Mouse (Mus musculus): Measurements from ENCODE around the gene Haghl.
"Not testable (repeated sequence)": the region's sequence is repeated elsewhere in the genome, so short reads cannot be mapped to it uniquely, and the experiment has no call there.

The Haghl gene

DNA sequence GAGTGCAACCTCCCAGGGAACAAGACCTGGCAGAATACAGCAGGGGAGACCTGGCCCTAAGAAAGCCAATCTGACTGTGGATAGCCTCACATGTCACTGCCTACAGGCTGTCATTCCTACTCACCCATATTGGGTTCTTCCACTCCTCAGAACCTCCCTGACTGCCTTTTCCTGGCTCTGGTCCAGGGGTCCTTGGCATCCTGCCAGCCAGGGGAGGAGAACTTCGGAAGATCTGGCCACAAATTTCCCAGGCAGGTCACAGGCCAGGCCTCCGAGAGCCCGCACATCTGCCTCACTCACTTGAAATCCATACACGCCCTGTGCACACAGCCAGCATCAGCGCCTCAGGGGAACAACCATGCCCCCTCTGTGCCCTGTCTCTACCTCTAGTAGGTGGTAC, 34.0 kb downstream of the Haghl start:
- intact Hi-C loops (cut with DNase I), result no loop called here

DNA sequence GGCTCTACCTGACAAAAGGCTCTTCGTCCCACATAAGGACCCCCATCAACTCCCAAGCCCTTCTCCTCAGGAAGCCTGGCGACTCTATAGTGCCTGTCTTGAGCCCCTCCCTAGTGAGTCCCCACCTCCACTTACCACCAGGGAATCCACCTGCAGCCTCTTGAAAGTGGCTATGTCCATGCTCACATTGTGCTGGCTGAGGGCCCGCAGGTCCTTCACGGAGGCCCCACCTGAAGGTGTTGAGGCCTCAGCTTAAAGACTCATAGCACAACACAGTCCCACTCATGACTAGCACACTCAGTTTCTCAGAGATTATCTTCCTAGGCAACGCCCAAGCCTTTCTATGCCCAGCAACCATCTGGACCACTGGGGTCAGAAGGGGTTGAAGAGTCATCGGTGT, 36.2 kb downstream of the Haghl start:
- intact Hi-C loops (cut with DNase I), result no loop called here

DNA sequence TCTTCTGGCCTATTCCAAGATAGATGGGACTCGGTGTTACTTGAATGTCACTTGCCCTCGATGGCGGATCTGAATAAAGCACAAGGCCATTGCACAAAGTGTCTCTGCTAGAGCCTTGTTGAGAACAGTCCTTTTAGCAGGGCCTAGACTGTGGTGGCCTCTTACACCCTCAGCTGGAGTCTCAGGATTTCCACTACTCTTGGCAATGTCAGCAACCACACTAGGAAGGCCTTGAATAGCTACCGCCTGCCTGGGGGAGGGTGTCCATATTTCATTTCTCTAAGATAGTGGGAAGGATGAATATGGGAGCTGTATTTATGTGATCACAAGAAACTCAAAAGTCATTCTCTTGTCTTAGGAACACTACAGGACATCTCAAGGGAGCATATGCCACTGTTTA, 37.2 kb downstream of the Haghl start:
- intact Hi-C loops (cut with DNase I), result no loop called here

DNA sequence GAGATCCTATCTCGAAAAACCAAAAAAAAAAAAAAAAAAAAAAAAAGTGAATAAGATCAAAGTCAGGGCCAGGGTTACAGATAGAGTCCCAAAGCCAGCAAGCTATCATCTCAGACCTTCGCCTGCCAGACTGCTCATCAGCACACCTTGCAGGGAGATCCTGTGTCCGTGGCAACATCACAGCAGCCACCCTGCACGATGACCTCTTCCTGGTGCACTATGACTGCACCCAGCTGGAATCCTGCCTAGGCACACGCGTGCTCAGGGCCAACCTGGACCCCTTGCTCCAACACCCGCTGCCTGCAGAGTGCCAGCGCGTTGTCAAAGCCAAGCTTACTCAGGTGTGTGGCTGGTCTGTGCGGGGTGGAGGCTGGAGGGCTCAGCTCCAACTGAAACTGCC, 41.2 kb downstream of the Haghl start:
- intact Hi-C loops (cut with DNase I), result no loop called here

DNA sequence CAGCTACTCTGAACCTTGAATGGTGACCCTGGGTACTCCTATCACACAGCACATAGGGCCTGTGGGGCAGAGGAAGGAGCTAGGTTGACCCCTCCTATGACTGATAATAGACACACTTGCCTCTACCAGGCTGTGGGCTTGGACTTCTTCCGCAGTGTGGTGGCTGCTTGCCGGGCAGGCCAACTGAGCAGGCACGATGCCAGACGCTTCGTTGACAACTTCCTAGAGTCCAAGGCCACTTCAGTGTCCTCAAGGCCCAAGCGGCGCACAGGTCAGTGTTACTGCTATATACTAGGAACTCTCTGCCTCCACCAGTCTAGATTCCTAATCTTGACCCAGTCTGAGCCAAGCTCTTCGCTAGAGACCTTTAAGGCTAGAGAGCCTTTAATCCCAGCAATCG, 41.6 kb downstream of the Haghl start:
- intact Hi-C loops (cut with DNase I), result no loop called here

DNA sequence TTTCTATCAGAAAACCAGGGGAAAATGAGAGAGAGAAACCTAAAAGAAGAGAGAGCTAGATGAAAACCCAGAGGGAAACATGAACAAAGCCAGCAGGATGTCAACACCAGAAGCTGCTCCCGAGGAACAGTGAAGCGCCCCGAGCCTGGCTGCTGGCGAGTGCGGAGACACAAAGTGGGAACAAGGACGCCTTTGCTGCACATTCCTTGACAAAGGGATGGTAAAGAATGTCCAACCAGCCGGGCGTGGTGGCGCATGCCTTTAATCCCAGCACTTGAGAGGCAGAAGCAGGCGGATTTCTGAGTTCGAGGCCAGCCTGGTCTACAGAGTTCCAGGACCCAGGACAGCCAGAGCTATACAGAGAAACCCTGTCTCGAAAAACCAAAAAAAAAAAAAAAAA, 44.0 kb downstream of the Haghl start:
- intact Hi-C loops (cut with DNase I), result not testable (repeated sequence)

DNA sequence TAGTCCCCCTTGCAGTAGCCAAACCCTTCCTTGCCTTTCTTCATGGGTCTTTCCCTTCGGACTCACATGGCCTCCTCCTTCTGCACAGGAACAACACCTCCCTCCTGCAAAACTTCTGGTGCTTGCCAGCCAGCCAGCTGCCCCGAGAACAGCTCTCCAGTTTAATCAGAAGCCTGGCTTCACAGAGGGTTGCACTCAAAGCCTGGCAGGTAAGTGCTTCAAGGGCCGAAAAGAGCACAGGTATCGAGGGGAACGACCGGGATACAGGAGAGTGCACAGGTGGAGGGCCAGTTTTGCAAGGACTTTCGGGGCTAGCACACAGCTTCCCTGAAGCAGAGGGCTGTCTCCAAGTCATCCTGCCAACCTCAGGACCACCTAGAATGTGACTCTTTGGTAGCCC, 46.6 kb downstream of the Haghl start:
- intact Hi-C loops (cut with DNase I), result loop anchor here (5.0 kb wide), 1 partner anchor 33 kb away; the partner anchor contains the start of gene Narfl

DNA sequence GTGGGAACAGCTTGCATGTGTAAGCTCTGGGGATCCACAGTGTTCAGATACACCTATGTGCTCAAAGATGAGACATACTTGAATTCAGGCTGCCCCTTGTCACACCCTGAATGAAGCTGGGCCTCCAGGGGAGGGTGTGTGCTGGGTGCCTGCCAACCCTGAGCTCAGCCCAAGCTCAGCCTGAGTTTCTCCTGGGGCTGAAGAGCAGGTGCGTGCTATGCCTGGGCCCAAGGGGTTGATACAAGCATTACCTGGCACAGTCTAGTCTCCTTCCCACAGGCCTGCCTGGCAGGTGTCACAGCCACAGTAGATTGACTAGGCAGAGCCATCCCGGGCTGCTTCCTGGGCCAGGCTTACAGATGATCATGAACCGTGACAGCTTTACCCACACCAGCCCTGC, 49.7 kb downstream of the Haghl start, which contains the start of gene Mslnl:
Gene Mslnl (plus strand): TSS at position 298 of the 400 bp plus-strand sequence.
- intact Hi-C loops (cut with DNase I), result loop anchor here (5.0 kb wide), 1 partner anchor 37 kb away; the partner anchor contains the start of gene Narfl

DNA sequence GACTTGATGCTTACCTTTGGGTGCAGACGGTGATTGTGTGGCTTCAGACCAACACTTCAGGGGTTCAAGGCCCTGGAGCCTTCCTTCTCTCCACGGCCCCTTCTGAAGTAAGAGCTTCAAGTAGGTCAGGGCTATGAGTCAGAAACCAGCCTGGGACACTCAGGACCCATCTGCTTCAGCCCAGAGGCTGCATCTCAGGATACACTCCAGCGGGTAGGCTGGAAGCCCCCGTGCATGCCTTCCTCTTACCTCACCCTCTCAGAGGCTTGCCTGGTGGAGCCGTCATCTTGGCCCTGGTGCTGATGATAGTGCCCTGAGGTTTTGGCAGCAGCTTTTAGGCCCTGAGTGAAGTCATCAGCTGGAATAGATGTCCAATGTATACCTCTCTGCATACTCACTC, 50.2 kb downstream of the Haghl start:
- intact Hi-C loops (cut with DNase I), result loop anchor here (5.0 kb wide), 1 partner anchor 37 kb away; the partner anchor contains the start of gene Narfl

DNA sequence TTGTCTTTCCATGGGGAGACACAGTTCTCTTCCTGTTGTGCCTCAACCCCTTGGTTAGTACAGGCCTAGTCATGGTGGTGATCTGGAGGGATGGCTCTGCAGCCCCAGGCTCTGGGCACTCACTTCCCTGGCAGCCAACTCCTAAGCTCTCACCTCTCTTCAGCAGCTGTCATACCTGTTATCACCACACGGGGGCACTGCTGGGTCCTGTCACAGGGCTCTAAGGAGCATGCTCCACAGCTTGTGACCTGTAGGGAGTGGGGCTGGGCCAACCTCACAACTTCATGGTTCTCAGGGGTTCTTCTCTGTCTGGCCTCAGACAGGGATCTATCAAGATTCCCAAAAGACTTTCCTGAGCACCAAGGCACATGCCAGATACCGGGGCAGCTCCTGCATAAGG, 53.4 kb downstream of the Haghl start:
- intact Hi-C loops (cut with DNase I), result loop anchor here (1.0 kb wide), 1 partner anchor 69 kb away; no protein-coding TSS in a partner anchor

Small RNAs within 50 kb of the gene (microRNA-seq; reads per million reads assigned to microRNA genes)
- gene Gm25083 (0 reads per million in 2 experiments), gene Mir3082 (1.6 to 2.3 reads per million in 2 experiments), gene Mir6966 (0.34 to 0.37 reads per million in 2 experiments)
